Mouse (Mus musculus) gastrocnemius, postnatal 10 days (tissue): ENCODE data around the gene Fblim1. TPM values are rescaled to one million over a fixed set of nuclear protein-coding genes. Genes with fewer than 3 reads are reported as not detected.
A peak's percentile ranks its signal among the peaks of the same experiment; 100 is the strongest.

Source experiments
- DNase-seq: peaks from one replicate; pipeline ENCODE4 v3.0.0; 2021; ENCODE audit warnings: mixed read lengths
- total RNA-seq, 2 experiments: library from RNA; stranded (reverse); gene quantifications; 2 replicates each; pipeline ENCODE4 v1.2.3; 2021

The Fblim1 gene
- total RNA-seq, 2 experiments from 2014 or later, result 3.8 to 6.6 TPM

DNA sequence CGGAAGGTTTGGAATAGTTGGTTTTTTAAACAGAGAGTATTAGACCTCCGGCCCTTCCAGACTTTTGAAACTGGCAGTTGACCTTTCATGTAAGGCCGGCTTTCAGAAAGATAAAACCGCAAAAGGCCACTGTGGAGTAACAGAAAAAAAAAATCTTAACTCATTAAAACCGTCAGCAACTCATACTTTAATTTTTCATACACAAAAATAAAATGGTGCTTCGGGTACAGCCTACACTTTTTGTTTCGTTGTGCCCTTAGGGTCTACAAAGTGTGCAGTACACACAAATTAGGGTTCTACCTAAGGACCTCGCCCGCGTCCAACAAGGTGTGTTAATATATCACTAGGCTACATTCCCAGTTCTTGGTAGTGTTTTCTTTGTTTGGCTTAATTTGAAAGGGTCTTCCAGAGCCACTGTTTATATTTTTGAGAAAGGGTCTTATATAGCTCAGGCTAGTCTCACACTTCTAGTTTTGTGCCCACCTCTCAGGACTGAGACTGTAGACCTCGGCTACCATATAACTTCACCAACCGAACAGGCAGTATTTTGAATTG is 66.6 kb downstream of the Fblim1 start:
- no peak for DNase-seq

GRCm38 (mm10) chr4:141538408-141539212 is 67.3 kb downstream of the Fblim1 start, which contains the start of gene Spen:
TSS of gene Spen (minus strand) at chr4:141538597.
- DNase-seq, result peak; percentile 94

- peak; percentile 69 for DNase-seq
Measured at GRCm38 (mm10) chr4:141537706-141538407, 68.0 kb downstream of the Fblim1 start.

DNA sequence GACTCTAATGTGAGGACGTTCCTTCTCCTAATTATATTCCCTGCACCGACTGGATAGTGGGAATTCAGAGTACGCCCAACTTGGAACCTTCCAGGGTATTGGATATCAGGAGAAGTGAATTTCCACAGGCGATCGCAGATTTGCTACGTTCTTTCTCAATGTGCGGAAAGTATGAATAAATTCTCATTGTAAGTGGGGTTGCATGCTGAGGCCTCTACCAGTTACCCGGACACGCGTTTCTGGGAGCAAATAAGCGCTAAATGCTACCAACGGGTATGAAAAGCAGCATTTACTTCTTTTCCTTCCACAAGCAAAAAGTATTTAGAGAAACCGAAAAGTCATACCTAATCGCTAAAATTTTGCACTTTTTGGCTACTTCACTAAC is 68.7 kb downstream of the Fblim1 start:
- DNase-seq, result no peak

DNA sequence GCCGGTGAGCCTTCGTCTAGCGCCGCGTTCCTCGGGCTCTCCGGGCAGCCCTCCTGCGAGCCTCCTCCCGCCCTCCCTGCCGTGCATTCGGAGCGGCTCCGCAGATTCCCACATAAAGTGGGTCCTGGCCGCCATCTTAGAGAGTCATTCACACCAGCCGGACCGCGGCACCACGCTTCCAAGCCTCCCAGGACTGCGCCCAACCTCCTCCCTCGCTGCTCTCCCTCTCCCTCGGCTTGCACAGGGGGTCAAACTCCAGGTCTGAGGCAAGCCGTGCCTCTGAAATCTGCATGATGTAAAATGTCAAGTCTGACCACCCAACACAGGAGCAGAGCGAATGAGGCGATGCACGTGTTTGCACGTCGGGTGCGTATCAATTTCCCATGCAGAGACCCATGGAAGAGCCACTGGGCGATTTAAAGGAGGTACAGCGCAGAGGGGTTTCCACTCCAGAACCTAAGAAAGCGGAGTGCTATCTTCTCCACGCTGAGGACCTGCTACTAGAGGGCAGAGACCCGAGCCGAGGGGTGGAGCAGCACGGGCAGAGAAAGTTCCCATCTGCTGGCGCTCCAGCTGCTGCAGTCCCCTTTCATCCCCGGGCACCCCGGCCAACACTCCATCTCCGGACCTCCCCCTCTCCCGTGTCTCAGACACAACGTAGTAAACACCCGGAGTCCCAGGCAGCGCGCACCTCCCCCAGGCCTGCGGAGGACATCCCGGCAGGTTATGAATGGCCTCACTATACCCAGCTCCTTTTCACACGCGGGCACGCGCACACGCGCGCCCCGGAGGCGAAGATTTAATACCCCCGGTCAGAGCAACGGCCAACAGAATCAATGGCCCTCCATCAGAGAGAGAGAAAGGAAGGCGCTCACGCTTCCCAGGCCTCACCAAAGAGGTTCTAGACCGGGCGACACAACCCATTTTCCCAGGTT is 69.3 kb downstream of the Fblim1 start:
- peak; percentile 56 for DNase-seq

GRCm38 (mm10) chr4:141534947-141535680 is 70.8 kb downstream of the Fblim1 start:
- DNase-seq, result peak; percentile 36

DNA sequence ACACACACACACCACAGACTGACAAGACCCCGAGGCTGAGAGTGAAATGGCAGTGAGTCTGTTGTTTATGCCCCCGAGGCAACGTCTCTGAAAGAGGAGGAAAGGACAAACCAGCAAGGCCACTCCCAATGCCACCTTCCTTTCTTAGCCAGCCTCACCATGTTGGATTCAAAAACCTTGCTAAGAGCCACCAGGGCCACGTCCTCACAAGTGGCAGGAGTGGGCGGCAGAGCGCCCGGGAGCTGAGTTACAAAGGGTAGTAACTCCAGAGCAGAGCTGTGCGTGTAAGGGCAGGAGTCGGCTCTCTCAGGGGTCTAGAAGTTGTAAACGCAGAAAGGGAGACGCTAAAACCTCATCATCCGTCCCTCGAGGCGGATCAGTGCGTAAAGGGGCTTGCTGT is 74.9 kb downstream of the Fblim1 start:
- DNase-seq, result no peak

DNA sequence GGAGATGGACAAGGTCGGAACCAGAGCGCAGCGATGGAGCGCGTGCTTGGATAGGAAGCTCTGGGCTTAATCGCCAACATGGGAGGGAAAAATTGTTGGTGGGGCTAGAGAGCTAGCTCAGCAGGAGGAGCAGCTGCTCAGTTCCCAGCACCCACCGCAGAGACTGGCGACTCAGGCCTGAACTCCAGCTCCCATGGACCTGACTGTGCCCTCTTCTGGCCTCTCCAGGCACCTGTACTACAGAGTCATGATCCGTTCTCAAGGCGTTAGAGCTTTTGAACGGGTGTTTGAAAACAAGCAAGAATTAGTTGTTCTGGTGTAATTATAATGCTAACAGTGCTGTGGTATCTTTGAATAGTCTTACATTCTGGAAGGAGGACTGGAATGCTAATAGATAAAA is 77.0 kb downstream of the Fblim1 start:
- no peak for DNase-seq

- DNase-seq, result no peak
Measured at GRCm38 (mm10) chr4:141526936-141527650, 78.8 kb downstream of the Fblim1 start.

Other genes starting within 250 kb of the Fblim1 start
- under 1 TPM in 1 of 2 experiments, not detected in 1; 0.16 TPM for gene Fam131c, start 237.9 kb downstream of the Fblim1 start, total RNA-seq
- gene Clcnka, start 207.4 kb downstream of the Fblim1 start, total RNA-seq, result 1 to 10 TPM; 1.2 to 1.3 TPM
- gene Clcnkb, start 190.1 kb downstream of the Fblim1 start, total RNA-seq, result under 1 TPM; 0.09 to 0.45 TPM
- gene Hspb7, start 185.3 kb downstream of the Fblim1 start, total RNA-seq, result 100 to 1,000 TPM; 200 to 208 TPM
- not detected for gene Srarp, start 170.0 kb downstream of the Fblim1 start, total RNA-seq
- 10 to 100 TPM; 16.1 to 17.3 TPM for gene Zbtb17, start 161.4 kb downstream of the Fblim1 start, total RNA-seq
- gene Spen, start 67.5 kb downstream of the Fblim1 start, total RNA-seq, result 10 to 100 TPM; 23.4 to 30.9 TPM
- 1 to 10 TPM; 1.7 to 2.2 TPM for gene Tmem82, start 12.5 kb upstream of the Fblim1 start, total RNA-seq
- gene Slc25a34, start 17.7 kb upstream of the Fblim1 start, total RNA-seq, result 10 to 100 TPM; 10.5 to 12.8 TPM
- 10 to 100 TPM; 26.8 to 29.3 TPM for gene Plekhm2, start 58.8 kb upstream of the Fblim1 start, total RNA-seq
- 1 to 10 TPM; 2.8 to 5.5 TPM for gene Rsc1a1, start 79.5 kb upstream of the Fblim1 start, total RNA-seq
- gene Ddi2, start 117.3 kb upstream of the Fblim1 start, total RNA-seq, result 10 to 100 TPM; 41.8 to 44.7 TPM
- gene Agmat, start 140.6 kb upstream of the Fblim1 start, total RNA-seq, result 1 to 10 TPM in 1 of 2 experiments, under 1 TPM in 1; 0.78 to 1.2 TPM
- gene Dnajc16, start 184.8 kb upstream of the Fblim1 start, total RNA-seq, result 1 to 10 TPM; 8.6 to 9.1 TPM
- 1 to 10 TPM; 5.6 to 8.0 TPM for gene Casp9, start 187.5 kb upstream of the Fblim1 start, total RNA-seq
- not detected for gene Cela2a, start 220.1 kb upstream of the Fblim1 start, total RNA-seq
- not detected for gene Ctrc, start 240.3 kb upstream of the Fblim1 start, total RNA-seq